Mouse (Mus musculus): Measurements from ENCODE around the gene Mb. TPM values are rescaled to one million over a fixed set of nuclear protein-coding genes. Genes with fewer than 3 reads are reported as not detected.

Gene Mb
- polyA plus RNA-seq, 1 experiment from 2014 or later = 1.4 TPM

DNA sequence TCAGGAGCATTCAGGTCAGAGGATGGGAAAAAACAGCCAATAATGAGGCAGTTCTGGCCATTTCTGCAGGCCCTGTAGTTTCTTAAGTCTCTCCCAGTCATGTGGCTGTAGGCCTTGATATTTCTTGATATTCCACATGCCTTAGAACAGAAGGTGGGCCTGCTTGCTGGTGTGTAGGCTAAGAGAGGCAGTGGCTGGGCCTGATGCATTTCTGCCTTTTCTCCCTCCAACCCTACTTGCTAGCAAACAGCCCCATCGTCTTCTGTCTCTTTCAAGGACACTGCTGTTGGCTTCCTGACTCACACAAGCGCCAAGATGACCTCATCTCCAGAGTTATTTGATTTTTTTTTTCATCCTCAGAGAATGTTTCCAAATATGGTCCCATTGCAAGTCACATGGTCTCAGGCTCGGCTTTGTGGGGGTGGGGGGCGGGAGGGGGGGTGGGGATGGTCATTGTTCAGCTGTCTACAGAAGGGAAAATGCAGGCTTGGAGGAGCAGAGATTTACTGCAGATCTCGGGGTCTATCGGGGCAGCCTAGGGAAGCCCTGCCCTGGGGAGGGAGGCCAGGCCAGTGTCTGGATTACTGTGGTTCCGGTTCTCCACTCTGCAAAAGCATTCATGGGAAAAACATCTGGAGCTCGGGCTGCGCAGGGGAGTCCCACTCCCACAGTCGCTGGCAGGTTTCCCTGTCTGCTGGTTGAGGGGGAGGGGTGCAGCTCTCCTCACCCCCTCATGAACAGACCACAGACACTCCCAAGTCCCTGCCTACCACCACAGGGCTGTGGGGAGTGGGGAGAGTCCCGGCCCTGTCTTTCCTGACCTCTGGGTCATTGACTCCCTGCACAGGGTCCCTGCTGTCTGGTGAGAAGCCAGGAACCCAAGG lies 12.9 kb downstream of the Mb start:
- WGBS = 30% methylated on average over 11 of the region's 11 CpGs
- H3K9me3 ChIP-seq (ENCODE audit: control insufficient read depth, low read length) = no peaks in the 10 kb centered on the region
- no peaks in the 10 kb centered on the region for H3K27me3 ChIP-seq (ENCODE audit: control insufficient read depth, insufficient read depth, low read length)
- H3K27ac ChIP-seq (ENCODE audit: low read depth, low read length) = peak overlapping the region; percentile 40
- no peak overlapping the region for H3K9ac ChIP-seq (replicated peaks; ENCODE audit: low read depth, low read length)
- no peak overlapping the region for H3K4me2 ChIP-seq (ENCODE audit: low read depth, low read length)
- H3K4me3 ChIP-seq (ENCODE audit: low read depth, low read length) = no peak overlapping the region
- no peaks in the 10 kb centered on the region for H3K36me3 ChIP-seq (ENCODE audit: control insufficient read depth, insufficient read depth, low read length)
- 0 out of 2 replicates have a peak, but pooled peaks cover 2% of the 10 kb centered on the region for H3K4me1 ChIP-seq (ENCODE audit: control insufficient read depth, insufficient read depth, low read length)
- peak; percentile 49; the same call in 1 of the 2 replicates for ATAC-seq (ENCODE audit: low read depth)

DNA sequence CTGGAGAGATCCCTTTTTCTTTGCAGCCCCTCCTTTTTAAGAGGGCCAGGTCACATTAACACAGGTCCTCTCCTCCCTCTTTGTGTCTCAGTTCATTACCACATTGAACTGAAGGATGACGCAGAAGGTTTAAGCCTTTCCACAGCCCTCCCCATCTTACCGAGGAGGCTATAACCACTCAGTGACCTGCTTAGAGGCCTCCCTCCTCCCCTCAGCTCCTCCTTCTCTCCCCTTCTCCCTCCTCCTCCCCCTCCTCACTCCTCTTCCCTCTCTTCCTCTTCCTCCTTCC lies 13.5 kb downstream of the Mb start:
- Histone ChIP-seq H3K27me3 (ENCODE audit: control insufficient read depth, insufficient read depth, low read length) (no peaks in the 10 kb centered on the region), H3K27ac (ENCODE audit: low read depth, low read length) (peak overlapping the region; percentile 40), H3K9me3 (ENCODE audit: control insufficient read depth, low read length) (no peaks in the 10 kb centered on the region), H3K4me3 (ENCODE audit: low read depth, low read length) (no peak overlapping the region), H3K36me3 (ENCODE audit: control insufficient read depth, insufficient read depth, low read length) (no peaks in the 10 kb centered on the region), H3K4me1 (ENCODE audit: control insufficient read depth, insufficient read depth, low read length) (0 out of 2 replicates have a peak, but pooled peaks cover 2% of the 10 kb centered on the region), H3K9ac (replicated peaks; ENCODE audit: low read depth, low read length) (no peak overlapping the region), H3K4me2 (ENCODE audit: low read depth, low read length) (no peak overlapping the region)
- 49% methylated on average over 2 of the region's 2 CpGs for WGBS
- no peak for ATAC-seq (ENCODE audit: low read depth)

DNA sequence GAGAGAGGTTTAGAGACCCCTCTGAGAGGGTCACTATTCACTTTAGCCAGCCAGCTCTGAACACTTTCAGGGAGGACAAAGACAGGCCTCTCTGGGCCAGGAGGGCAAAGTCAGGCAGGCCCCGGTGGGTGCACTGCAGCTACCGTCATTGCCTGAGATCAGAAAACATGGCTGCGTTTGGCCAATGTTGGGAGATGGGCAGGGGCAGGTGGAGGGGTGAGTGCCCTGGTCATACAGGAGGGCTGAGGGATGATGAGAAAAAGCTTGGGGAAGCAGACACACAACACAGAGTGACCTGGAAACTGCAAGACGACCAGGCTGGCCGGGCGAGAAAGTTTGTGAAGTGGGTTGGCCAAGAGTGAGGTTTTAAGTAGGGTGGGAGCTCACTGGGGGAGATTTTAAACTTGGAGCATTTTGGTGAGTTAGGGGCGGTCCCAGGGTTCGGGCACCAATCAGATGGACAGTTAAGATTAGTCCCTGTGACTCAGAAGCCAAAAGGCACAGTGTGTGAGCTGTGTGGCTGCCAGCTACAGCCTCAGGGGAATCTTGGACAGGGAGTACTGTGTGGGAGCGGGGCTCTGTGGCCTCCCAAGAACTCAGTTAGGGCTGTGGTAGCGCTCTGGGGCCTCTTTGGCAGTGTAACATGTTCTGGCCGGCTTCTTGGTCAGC lies 14.0 kb downstream of the Mb start:
- H3K27me3 ChIP-seq (ENCODE audit: control insufficient read depth, insufficient read depth, low read length) = no peaks in the 10 kb centered on the region
- ATAC-seq (ENCODE audit: low read depth) = no peak
- no peak overlapping the region for H3K4me2 ChIP-seq (ENCODE audit: low read depth, low read length)
- WGBS = 67% methylated on average over 11 of the region's 11 CpGs
- no peak overlapping the region for H3K4me3 ChIP-seq (ENCODE audit: low read depth, low read length)
- no peaks in the 10 kb centered on the region for H3K36me3 ChIP-seq (ENCODE audit: control insufficient read depth, insufficient read depth, low read length)
- H3K4me1 ChIP-seq (ENCODE audit: control insufficient read depth, insufficient read depth, low read length) = 0 out of 2 replicates have a peak, but pooled peaks cover 2% of the 10 kb centered on the region
- no peak overlapping the region for H3K27ac ChIP-seq (ENCODE audit: low read depth, low read length)
- no peak overlapping the region for H3K9ac ChIP-seq (replicated peaks; ENCODE audit: low read depth, low read length)
- no peaks in the 10 kb centered on the region for H3K9me3 ChIP-seq (ENCODE audit: control insufficient read depth, low read length)

DNA sequence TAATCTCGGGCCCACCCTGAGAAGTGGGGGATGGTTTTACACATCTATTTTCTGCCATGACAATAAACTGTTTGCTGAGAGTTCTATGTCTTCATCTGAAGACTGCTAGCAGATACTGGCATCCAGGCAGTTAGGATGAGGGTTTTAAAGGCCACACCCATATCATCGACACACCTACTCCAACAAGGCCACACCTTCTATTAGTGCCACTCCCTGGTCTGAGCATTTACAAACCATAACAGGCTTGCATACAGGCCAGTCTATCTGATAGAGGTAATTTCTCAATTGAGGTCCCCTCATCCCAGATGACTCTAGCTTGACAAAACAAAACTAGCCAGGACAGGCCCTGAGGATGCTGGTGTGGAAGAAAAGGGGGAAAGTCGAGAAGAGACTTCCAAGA lies 14.8 kb downstream of the Mb start:
- Histone ChIP-seq H3K4me1 (ENCODE audit: control insufficient read depth, insufficient read depth, low read length) (0 out of 2 replicates have a peak, but pooled peaks cover 2% of the 10 kb centered on the region), H3K9ac (replicated peaks; ENCODE audit: low read depth, low read length) (no peak overlapping the region), H3K27ac (ENCODE audit: low read depth, low read length) (no peak overlapping the region), H3K4me3 (ENCODE audit: low read depth, low read length) (no peak overlapping the region), H3K36me3 (ENCODE audit: control insufficient read depth, insufficient read depth, low read length) (no peaks in the 10 kb centered on the region), H3K9me3 (ENCODE audit: control insufficient read depth, low read length) (no peaks in the 10 kb centered on the region), H3K4me2 (ENCODE audit: low read depth, low read length) (no peak overlapping the region), H3K27me3 (ENCODE audit: control insufficient read depth, insufficient read depth, low read length) (no peaks in the 10 kb centered on the region)
- WGBS = 81% methylated on average over 3 of the region's 3 CpGs
- ATAC-seq (ENCODE audit: low read depth) = no peak

DNA sequence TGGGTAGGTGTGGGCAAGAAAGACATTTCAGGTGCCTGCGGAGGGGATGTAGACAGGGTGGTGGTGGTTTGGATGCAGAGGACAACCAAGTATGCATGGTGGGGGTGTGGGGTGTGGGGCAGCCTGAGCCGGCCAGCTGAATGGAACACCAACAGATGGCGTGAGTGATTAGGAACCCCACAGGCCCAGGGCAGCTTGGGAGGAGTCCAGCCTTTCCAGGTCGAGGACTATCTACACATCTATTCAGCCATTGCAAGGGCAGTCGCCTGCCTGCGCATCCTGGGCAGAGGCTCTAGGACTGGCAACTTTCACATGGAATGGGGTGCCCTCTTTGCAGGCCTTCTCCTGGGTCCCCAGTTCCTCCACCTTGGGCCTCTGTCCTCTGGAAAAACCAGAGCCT lies 15.9 kb downstream of the Mb start:
- 76% methylated on average over 6 of the region's 6 CpGs for WGBS
- no peaks in the 10 kb centered on the region for H3K36me3 ChIP-seq (ENCODE audit: control insufficient read depth, insufficient read depth, low read length)
- H3K4me3 ChIP-seq (ENCODE audit: low read depth, low read length) = no peak overlapping the region
- H3K9ac ChIP-seq (replicated peaks; ENCODE audit: low read depth, low read length) = no peak overlapping the region
- H3K9me3 ChIP-seq (ENCODE audit: control insufficient read depth, low read length) = no peaks in the 10 kb centered on the region
- no peaks in the 10 kb centered on the region for H3K27me3 ChIP-seq (ENCODE audit: control insufficient read depth, insufficient read depth, low read length)
- 0 out of 2 replicates have a peak, but pooled peaks cover 2% of the 10 kb centered on the region for H3K4me1 ChIP-seq (ENCODE audit: control insufficient read depth, insufficient read depth, low read length)
- ATAC-seq (ENCODE audit: low read depth) = no peak
- H3K4me2 ChIP-seq (ENCODE audit: low read depth, low read length) = no peak overlapping the region
- no peak overlapping the region for H3K27ac ChIP-seq (ENCODE audit: low read depth, low read length)

DNA sequence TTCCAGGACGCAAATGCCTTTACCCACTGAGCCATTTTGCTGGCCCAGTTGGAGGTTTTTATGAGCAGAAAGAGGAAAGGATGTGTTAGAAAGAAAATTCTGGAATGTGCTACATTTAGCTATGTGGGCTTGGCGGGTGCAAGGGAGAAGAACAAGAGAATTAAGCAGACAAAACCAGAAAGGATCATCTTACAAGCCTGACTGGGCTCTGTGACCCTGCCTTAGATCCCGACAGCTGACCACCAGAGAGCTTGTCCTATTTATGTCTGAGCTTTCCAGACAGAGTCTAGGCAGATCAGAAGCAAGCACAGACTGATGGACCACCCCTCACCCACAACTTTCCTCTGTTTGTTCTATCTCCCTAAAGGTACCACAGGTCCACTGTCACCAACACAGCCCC lies 19.2 kb downstream of the Mb start:
- Histone ChIP-seq H3K27me3 (ENCODE audit: control insufficient read depth, insufficient read depth, low read length) (no peaks in the 10 kb centered on the region), H3K9me3 (ENCODE audit: control insufficient read depth, low read length) (no peaks in the 10 kb centered on the region), H3K4me3 (ENCODE audit: low read depth, low read length) (no peak overlapping the region), H3K36me3 (ENCODE audit: control insufficient read depth, insufficient read depth, low read length) (no peaks in the 10 kb centered on the region), H3K9ac (replicated peaks; ENCODE audit: low read depth, low read length) (no peak overlapping the region), H3K27ac (ENCODE audit: low read depth, low read length) (no peak overlapping the region), H3K4me1 (ENCODE audit: control insufficient read depth, insufficient read depth, low read length) (no peaks in the 10 kb centered on the region), H3K4me2 (ENCODE audit: low read depth, low read length) (no peak overlapping the region)
- ATAC-seq (ENCODE audit: low read depth) = no peak
- 62% methylated on average over 3 of the region's 3 CpGs for WGBS

DNA sequence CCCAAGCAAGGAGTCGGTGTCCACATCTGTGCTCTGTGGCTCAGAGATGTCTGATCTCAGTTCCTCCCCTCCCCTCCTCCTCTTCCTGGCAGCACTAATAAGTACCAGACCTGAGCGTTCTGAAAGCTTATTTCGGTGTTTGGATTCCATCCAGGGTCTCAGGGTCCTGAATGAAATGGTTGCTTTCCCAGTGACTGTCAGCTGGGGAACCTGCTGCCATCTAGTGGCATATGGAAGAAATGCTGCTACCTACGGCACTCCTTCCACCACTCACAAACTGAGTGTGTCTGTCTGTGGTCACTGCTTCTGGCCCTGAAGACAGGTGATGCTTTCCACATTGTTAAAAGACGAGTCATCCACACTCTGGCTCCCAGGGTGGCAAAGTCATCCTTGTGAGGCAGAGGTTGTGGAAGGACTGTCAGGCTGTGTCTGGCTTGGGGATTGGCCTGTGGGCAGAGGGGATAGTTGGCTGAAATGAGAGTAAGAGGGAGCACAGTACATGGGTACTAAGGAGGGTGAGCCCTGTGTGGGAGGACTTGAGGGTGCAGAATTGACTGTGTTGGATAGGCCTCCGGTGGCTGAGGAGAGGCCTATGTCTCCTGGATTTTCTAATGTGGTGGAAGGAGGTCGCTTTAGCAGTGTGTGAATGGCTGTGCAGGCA lies 21.0 kb downstream of the Mb start:
- Histone ChIP-seq H3K9me3 (ENCODE audit: control insufficient read depth, low read length) (no peaks in the 10 kb centered on the region), H3K4me2 (ENCODE audit: low read depth, low read length) (no peak overlapping the region), H3K36me3 (ENCODE audit: control insufficient read depth, insufficient read depth, low read length) (no peaks in the 10 kb centered on the region), H3K4me1 (ENCODE audit: control insufficient read depth, insufficient read depth, low read length) (no peaks in the 10 kb centered on the region), H3K9ac (replicated peaks; ENCODE audit: low read depth, low read length) (no peak overlapping the region), H3K4me3 (ENCODE audit: low read depth, low read length) (no peak overlapping the region), H3K27me3 (ENCODE audit: control insufficient read depth, insufficient read depth, low read length) (no peaks in the 10 kb centered on the region), H3K27ac (ENCODE audit: low read depth, low read length) (no peak overlapping the region)
- peak; percentile 46; the same call in 1 of the 2 replicates for ATAC-seq (ENCODE audit: low read depth)
- WGBS = 33% methylated on average over 7 of the region's 7 CpGs

DNA sequence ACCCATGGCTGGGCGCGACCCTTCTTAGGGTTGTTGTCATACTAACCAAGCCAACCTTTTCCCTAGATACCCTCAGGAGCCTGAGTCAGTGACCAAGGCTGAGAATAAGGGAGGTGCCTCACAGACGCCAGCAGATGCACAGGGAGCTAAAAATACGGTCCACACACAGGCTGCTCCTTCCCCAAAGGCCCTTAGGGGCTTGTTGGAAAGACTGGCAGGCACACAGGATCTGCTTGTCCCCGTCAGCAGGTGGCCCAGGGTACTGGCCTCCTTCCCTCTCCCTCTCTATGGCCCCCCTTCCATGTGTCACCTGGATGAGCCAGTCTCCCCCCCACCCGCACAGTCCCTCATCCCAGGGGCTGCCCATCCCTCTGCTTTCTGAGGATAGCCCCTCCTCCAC lies 22.8 kb downstream of the Mb start:
- H3K4me1 ChIP-seq (ENCODE audit: control insufficient read depth, insufficient read depth, low read length) = no peaks in the 10 kb centered on the region
- no peak overlapping the region for H3K9ac ChIP-seq (replicated peaks; ENCODE audit: low read depth, low read length)
- no peaks in the 10 kb centered on the region for H3K9me3 ChIP-seq (ENCODE audit: control insufficient read depth, low read length)
- no peaks in the 10 kb centered on the region for H3K27me3 ChIP-seq (ENCODE audit: control insufficient read depth, insufficient read depth, low read length)
- WGBS = 67% methylated on average over 6 of the region's 6 CpGs
- no peak overlapping the region for H3K4me3 ChIP-seq (ENCODE audit: low read depth, low read length)
- ATAC-seq (ENCODE audit: low read depth) = no peak; the same call in 1 of the 2 replicates
- H3K36me3 ChIP-seq (ENCODE audit: control insufficient read depth, insufficient read depth, low read length) = no peaks in the 10 kb centered on the region
- H3K27ac ChIP-seq (ENCODE audit: low read depth, low read length) = no peak overlapping the region
- no peak overlapping the region for H3K4me2 ChIP-seq (ENCODE audit: low read depth, low read length)

DNA sequence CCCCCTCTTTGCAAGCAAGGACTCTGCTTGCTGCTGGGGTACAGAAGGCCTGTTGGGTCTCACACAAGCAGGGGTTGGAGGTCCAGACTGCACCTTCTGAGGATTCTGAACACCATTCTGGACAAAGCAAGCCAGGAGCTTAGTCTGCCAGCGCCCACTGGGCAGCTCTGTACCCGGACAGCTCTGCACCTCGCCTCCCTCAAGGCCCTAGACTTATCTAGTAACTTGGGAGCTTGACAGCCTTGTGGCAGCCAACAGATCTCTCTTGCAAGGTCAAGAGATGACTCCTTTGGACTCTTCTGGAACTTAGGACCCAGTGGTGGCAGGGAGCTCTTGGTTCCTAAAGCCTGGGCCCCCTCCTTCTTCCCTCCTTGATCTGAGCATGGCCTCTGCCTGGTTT lies 23.4 kb downstream of the Mb start:
- no peaks in the 10 kb centered on the region for H3K36me3 ChIP-seq (ENCODE audit: control insufficient read depth, insufficient read depth, low read length)
- H3K9ac ChIP-seq (replicated peaks; ENCODE audit: low read depth, low read length) = no peak overlapping the region
- H3K27me3 ChIP-seq (ENCODE audit: control insufficient read depth, insufficient read depth, low read length) = no peaks in the 10 kb centered on the region
- ATAC-seq (ENCODE audit: low read depth) = no peak
- H3K4me3 ChIP-seq (ENCODE audit: low read depth, low read length) = no peak overlapping the region
- no peak overlapping the region for H3K4me2 ChIP-seq (ENCODE audit: low read depth, low read length)
- H3K4me1 ChIP-seq (ENCODE audit: control insufficient read depth, insufficient read depth, low read length) = no peaks in the 10 kb centered on the region
- H3K27ac ChIP-seq (ENCODE audit: low read depth, low read length) = no peak overlapping the region
- no peaks in the 10 kb centered on the region for H3K9me3 ChIP-seq (ENCODE audit: control insufficient read depth, low read length)
- 88% methylated on average over 3 of the region's 3 CpGs for WGBS
